Mouse (Mus musculus): ENCODE measurements around the gene Ankrd34a.

Gene Ankrd34a

DNA sequence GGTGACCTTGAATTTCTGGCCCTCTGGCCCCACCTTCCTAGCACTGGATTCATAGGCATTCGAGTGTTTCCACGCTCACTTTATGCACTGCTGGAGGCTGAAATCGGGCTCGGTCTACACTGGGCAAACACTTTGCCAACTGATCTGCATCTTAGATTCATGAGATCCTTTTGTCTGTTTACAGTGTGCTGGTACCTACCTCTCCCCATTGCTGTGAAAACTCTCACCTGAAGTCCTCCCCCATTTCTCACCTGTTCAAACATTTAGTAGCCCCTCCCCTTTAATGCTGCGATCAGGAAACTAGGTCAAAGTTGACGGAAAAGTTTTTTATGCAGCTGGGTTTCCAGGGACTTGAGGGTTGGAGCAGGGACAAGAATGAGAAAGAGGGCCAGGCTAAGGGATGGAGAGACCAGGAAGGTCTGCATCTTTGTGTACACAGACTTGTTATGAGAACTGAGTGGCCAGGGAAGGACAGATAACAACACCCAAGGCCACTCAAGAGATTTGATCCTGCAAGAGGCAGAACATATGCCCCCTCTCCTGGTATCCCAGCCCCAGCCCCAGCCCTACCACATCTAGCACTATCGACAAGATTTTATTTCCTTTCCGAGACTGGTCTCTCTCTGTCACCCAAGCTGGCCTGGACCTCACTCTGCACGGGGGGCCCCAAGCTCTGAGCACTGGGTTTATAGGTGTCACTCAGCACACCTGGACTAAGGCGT, 32.4 kb upstream of the Ankrd34a start:
- DNase-seq: no peak

DNA sequence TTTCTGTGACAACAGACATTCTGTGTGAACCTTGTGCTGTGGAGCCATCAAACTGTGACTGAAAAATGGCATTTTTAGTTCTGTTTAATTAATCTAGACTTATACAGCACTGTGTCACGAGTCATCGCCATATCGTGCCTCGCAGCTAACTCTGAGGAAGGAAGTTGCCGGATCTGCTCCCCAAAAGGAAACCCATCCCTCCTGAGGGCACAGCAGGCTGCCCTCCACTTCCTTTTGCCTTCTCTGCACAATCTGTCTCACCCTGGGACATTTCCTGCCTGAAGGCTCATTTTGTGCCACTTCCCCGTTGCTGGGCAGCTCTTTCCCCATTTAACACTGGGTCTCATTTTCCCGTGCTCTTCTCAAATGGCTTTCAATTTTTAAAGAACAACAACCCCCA, 31.8 kb upstream of the Ankrd34a start:
- DNase-seq: peak; percentile 49 to 62

DNA sequence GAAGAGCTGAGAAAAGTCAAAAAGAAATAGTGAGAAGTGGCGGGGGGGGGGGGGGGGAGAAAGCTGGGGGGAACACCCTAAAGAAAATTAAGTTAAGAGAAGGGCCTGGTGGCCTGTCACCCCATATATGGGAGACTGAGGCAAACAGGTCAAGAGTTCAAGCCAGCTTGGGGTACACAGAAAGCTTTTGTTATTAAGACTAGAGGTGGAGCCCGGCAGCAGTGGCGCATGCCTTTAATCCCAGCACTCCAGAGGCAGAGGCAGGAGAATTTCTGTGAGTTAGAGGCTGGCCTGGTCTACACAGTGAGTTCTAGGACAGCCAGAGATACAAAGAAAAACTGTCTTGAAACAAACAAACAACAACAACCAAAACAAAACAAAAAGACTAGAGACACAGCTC, 31.3 kb upstream of the Ankrd34a start:
- DNase-seq: no peak

DNA sequence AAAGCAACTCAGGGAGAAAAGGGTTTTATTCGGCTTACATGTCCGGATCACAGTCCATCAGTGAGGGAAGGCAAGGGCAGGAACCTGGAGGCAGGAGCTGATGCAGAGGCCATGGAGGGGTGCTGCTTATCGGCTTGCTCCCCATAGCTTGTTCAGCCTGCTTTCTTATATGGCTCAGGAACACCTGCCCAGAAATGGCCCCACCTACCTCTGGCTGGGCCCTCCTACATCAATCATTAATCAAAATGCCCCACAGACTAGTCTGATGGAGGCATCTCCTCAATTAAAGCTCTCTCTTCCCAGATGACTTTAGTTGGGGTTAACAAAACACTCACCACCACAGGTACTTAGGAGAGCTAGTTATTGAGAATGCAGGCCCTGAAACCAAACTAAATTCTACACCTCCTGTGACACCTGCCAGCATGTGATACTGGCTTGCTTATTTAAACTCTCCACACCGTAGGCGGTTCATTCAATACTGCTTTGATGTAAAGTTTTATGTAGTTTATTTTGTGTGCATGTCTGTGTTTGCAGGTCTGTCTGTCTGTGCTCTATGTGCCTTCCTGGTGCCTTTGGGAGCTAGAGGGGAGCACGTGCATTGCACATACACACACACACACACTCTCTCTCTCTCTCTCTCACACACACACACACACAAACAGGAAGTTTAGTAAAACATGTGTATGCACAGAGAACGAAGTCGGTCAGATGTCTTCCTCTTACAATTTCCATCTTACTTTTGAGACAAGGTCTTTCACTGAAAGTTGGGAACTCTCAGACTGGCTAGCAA, 29.6 kb upstream of the Ankrd34a start:
- no peak for DNase-seq

DNA sequence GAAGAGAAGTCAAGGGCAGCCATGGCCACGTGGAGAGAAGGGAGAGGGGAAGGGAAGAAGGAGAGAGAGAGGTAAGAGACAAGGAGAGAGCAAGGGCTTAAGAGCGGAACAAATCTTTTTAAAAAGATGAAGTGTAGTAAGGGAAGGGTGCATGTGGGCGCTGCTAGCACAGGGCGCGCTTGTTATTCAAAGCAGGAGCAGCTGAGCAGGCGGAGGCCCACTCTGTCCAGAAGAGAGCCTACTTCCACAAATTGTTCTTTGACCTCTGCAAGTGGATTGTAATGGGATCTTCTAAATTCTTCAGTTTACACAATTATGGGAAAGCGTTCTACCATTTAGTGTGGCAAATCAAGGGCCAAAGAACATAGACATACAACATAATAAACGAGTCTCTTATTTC, 27.8 kb upstream of the Ankrd34a start:
- no peak for DNase-seq

DNA sequence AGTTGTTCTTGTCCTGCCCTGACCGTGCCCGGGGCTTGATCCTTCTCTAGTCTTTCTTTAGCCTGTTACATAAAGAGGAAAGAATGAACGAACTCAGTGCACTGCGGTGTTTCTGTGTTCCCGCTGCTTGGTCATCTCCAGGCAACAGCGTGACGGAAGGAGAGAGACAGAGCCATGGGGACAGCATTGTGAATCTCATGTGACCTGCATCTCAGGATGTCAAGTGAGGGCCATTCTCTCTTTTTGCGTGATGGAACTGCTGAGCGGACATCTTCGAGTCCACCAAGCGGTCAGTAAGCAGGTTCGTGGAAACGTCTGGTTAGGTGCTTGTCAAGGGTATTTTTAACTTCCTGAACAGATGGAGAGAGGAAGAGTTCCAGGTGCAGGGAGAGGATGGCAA, 26.9 kb upstream of the Ankrd34a start:
- DNase-seq: no peak

DNA sequence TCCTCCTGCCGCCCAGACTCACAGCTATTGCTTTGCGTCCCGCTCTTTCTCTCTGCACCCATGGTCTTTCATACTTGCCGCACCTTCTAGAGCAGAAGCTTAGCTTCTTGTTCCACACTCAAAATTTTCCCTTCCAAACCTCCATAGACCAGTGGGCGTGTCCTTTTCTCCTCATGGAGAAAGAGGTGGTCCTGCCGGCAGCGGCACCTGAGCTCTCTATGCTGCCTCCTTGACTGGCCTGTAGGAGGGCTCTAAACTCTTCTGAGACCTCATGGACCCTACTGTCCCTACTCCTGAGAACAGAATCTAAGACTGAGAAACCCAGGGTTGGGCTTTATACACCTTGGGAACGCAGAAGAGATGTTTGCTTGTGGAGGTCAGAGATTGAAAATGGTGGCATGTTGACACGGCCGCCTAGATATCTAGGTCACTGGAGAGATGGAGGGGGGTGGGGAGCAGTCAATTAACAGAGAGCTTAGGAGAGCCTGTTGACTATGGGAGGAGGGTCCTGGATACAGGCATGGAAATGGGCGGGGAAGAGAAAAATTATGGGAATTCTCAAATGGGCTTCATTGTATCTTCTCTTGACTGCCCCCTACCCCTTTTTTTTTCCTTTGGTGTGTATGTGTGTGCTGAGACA, 26.4 kb upstream of the Ankrd34a start:
- no peak for DNase-seq

DNA sequence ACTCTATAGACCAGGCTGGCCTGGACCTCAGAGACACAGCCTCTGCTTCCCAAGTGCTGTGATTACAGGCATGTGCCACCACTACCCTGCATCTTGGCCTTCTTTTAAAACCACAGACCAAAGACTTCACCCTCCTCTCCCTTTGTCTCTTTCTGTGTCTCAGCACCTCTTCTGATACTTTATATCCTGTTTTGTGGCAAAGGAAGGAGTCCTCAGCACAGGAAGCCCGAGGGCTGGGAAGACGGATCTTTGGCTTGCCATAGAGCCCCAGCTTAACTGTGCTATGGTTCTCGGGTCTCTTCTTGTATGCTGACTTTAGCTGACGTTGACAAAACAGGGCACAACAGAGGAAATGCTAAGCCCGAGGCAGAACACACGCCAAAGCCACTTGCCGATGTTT, 25.8 kb upstream of the Ankrd34a start:
- no peak for DNase-seq

DNA sequence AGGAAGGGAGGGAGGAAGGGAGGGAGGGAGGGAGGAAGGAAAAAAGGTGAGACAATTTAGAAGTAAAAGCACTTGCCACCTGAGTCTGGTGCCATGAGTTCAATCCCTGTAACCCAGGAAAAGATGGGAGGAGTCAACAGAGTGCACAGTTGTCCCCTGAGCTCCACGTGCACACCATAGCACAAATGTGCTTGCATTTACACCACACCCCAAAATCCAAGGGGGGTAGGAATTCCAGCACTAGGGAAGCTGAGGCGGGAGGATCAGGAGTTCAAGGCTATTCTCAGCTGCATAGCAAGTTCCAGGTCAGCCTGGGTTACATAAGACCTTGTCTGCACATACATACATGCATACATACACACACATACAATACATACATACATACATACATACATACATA, 25.1 kb upstream of the Ankrd34a start:
- DNase-seq: no peak

DNA sequence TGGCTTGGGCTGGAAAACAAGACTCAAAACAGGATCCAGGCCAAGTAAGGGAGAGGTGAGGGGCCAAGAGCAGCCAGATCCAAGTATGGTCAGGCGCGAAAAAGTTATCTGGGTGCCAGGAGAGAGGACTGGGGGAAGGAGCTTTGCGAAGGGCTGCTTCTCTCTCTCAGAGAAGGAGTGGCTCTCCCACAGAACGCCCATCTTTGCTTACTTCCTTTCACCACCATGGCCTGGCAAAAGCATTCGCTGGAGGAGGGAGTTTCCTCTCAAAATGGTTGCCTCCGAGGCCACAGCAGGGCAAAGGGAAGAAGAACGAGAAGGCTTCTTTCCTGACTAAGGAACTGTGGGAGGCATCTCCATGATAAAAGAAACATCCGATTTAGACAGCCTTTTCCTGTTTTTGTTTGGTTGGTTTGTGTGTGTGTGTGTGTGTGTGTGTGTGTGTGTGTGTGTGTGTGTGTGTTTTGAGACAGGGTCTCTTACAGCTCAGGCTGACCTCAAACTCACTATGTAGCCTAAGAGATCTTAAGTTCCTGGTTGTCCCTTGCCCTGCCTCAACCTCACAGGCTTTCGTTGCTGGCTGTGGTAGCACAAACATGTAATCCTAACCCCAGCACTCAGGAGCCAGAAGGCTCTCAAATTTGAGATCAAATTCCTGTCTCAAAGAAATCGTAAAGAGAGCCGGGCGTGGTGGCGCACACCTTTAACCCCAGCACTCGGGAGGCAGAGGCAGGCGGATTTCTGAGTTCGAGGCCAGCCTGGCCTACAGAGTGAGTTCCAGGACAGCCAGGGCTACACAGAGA, 24.3 kb upstream of the Ankrd34a start:
- no peak for DNase-seq

DNA sequence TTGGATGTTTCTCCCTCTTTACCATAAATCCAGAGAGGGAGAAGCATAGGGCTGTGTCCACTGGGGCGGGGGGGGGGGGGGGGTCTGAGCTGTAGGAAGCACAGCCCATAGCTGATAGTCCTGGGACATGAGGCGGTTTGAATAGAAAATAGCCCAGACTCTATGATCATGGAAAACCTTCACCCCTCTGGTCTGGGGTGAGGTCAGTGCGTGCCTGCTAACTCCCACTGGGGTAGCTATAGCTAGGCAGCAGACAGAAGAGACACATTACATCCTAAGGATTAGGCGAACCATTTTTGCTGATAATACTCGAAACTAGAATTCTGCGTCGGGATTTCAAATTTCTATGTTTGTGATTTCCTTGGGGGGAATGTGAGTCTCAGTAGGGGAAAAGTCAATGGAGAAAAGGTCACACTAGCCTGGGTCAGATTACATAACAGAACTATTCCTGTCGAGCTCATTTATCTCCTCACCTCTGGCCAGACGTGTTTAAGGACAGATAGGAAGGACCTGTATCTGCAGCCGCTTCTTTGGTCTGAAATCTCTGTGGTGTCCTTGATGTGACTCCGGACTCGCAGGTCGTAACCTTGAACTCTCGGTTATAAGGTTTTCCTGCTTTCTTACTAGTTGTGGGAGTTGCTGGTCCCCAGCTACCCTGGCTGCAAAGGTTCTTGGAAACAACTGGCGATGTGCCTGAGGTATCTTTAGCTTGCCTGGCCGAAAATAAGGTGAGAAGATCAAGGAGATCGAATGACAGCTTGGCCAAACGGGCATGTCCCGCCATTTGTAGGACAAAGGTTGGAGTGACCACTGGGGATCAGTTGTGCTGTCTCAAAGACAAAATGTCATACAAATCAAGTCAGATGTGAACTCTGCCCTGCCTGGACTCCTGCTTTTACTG, 22.6 kb upstream of the Ankrd34a start:
- no peak for DNase-seq

DNA sequence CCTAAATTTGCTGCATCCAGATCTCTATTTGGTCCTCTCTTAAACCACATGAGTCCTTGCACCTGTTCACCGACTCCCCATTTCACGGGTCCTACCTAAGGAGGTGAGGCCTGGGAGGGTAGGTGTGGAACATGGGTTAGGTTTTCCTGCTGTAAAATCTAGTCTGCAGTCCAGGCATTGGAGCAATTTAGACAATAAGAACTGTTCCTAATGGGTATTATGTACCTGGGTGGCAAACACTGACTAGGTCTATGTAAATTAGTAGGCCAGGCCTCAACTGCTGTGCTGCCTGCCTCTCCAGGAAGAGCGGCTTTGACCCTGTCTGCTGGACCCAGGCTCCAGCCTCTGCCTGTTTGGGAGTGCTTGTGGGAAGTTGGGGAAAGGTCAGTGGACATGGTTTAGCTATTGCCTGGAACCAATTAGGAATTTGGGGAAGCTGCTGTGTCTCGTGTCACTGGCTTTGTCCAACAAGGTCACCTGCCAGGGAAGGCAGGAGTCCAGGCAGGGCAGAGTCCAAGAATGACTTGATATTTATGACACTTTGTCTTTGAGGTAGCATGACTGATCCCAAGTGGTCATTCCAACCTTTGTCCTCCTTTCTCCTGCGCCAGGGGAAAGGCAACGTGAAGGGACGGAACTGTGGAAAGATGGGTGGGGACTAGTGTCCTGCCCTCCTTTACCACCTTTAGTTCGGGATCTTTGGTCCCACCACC, 21.0 kb upstream of the Ankrd34a start:
- no peak for DNase-seq

DNA sequence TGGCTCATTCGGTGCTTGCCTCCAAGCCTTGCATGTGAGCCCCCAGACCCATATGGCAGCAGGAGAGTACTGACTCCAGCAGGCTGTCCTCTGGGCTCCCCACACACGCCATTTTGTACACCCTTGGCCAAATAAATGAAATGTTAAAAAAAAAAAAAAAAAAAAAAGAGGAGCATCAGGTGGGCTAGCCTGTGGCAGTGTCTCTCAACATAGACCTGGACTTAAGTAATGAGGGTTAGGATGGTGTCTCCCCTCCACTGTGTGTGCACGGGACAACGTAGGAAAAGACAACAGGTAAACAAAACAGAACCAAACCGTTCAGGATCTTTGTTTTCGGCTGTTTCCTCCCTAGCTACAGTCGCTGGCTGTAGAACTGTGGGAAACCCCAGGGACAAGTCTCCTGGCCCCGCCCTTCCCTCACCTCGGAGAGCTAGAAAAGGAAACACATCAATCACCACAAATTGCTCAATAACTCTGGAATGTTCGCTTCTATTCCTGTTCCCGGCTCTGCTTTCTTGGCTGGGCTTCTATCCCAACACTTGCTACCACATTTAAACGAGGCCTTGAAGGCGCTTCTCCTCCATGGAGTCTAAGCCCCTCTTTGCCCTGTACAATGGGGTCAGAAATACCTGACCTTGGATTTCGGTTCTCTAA, 20.3 kb upstream of the Ankrd34a start:
- DNase-seq: no peak

DNA sequence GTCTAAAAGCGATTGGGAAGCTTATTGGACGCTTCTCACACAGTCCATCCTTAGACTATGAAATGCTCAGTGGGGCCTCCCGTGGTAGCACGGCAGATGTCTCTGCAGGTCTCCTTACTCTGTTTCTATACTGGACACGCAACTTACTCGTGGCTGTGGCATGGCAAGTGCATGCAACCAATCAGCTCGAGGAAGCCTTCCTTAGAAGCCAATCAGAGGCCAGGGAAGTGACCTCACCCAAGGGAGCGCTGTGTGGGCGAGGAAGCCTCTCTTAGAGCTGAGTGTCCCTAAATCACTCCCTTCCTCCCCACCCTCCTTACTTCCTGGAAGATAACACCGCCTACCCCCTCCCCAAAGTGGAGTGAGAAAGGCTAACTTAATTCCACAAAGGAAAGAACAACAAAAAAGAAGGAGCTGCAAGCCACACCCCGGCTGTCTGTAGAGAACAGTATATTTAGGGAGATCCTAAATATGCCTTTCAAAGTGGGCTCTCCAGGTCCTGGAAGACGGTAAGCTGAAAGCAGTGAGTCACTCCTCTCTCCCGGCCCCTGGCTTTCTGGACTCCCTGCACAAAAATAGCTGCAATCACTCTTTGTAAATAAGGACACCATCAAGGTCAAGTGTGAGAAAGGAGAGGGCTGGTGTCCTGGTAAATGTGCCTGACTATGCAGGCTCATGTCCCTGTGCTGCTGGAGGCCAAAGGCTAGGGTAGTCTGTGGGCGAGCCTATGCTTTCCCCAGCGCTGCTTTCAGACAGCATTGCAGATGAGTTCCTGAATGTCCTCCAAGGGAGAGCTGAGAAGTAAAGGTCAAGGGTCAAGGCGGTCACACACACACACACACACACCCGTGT, 19.5 kb upstream of the Ankrd34a start, which contains the start of gene Gm16253:
Gene Gm16253, plus strand, starts transcription at position 295 of the 852 bp plus-strand sequence.
- DNase-seq: peak; percentile 75 to 88

DNA sequence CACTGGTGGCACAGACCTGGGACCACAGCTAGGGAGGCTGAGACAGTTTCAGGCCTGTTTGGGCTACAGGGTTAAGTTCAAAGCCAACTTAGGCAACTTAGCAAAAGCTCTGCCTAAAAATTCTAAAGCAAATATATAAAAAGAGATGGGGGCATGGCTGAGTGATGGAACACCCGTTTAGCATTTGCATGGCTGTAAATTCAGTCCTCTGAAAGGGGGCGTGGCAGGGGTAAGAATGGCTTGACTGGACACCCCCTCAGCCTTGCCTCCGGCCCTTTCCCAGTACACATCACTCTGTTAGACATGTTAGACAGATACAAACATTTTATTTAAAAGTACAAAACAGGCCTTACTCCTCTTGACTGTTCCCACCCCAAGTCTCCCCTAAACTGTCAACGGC, 18.9 kb upstream of the Ankrd34a start:
- no peak for DNase-seq

DNA sequence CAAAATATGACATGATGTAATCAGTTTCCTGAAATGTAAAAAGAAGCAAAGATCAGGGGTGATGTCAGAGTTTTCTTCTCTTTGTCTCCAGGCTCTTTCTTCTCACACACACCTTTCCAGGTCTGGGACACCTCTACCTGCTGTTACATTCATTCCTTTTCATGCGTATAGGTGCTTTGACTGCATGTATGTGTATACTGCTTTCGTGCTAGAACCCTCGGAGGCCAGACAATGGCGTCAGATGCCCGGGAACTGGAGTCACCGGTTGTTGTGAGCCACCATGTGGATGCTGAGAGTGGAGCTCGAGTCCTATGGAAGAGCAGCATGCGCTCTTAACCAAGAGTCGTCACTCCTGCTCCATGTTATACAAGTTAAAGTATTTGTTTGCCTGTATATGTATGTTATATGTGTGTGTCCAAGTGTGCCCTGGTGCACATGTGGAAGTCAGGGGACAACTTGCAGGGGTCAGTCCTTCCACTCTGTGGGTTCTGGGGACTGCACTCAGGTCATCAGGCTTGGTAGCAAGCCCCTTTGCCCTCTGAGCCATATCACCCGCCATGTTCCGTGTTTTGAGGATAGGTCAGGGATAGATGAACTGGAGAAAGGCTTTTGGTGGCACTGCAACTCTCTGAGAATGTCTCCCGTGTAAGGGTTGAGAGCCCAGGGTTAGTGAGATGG, 17.7 kb upstream of the Ankrd34a start:
- no peak for DNase-seq

DNA sequence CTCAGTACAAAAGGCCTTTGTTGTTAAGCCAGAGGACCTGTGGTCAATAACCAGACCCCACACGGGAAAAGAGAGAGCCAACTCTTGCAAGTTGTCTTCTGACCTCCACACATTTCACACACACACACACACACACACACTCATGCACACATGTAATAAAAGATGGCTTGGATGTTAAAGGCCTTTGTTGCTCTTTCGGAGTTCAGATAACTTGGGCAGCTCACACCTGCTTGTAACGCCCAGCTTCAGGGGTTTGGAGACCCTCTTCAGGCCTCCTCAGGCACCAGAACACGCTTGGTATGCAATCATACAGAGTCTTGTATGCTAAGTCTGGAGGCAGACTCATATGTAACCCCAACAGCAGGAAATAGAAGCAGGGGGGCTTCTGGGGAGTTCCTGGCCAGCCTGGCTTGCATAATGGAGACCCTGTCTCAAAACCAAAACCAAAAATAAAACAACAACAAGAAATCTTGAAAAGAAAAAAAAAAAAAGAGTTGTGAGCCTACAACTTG, 17.1 kb upstream of the Ankrd34a start:
- no peak for DNase-seq

DNA sequence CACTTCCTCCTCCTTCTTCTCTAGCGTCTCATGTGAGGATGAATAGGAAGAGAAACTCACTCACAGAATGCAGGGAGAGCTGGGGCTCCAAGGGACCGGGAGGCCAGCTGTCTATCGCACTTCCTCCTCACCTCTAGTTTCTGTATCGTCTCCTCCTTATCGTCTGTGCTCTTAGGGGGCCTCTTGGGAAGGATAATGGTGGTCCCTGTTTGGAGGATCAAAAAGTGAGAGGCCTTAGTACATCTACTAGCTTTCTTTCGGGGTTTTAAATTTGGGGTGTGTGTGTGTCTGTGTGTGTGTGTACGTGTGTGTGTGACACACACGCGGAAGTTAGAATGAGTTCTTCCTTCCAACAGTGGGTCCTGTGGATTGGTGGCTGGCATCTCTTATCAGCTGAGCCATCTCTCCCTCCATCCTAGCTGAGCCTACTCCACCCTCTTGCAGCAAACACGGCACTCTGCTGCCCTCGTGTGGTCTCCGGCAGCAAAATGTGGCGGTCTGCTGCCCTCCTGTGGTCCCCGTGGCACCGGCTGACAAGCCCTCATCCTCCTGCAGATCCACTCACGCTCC, 16.5 kb upstream of the Ankrd34a start:
- DNase-seq: peak; percentile 76 to 80

DNA sequence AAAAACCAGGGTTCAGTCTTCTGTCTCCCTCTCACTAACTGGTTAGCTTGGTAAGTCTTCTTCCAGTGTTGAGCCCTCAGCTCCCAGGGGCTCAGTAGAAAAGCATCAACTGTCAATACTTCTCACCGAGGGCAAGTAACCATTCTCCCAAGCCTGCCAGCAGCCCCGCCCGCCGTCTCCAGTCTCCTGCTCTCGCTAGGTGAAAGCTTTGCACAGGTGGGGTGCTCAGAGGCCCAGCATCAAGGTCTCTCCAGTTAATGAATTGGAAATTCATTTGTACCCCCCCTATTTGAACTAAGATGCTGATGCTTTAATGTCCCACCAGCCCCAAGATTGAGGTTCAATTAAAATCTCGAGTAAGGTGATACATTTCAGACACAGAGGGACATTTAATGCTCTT, 15.3 kb upstream of the Ankrd34a start:
- no peak for DNase-seq

Measured in thymus, adult 18-20 months (tissue).